Mouse (Mus musculus) cerebellum, postnatal 4 days (tissue): Measurements from ENCODE around the gene Kif3c.

Source experiments
- DNase-seq, 2 experiments: peaks; one replicate each; pipeline ENCODE4 v3.0.0; 2022; ENCODE audit warnings: low spot score in 2 of 2, mixed read lengths in 1 of 2

Kif3c gene

GRCm38 (mm10) chr12:3364508-3365448 lies at the start of gene Kif3c:
Kif3c (plus strand) TSS chr12:3365132.
- peak; percentile 57 to 83 for DNase-seq

DNA sequence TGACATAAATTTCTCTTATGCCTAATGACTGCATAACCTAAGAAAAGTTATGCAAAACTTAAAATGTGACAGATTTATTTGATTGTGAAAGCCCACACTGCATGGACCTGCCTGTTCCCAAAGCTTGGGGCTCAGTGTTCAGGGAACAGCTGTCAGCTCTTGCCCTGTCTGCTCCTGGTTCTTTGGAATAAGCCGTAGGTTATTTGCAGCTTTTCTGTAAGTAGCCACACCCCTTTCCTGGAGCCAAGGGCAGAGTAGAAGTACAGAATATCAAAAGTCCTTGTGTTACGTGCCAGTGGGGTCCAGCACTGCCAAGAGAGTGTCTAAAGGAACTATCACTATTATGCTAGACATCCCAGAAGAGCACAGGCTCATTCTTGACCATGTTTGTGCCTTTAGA lies 48.8 kb upstream of the Kif3c start:
- DNase-seq: no peak

- DNase-seq: no peak
These were observed 48.0 kb upstream of the Kif3c start for GRCm38 (mm10) chr12:3316937-3317336.

DNA sequence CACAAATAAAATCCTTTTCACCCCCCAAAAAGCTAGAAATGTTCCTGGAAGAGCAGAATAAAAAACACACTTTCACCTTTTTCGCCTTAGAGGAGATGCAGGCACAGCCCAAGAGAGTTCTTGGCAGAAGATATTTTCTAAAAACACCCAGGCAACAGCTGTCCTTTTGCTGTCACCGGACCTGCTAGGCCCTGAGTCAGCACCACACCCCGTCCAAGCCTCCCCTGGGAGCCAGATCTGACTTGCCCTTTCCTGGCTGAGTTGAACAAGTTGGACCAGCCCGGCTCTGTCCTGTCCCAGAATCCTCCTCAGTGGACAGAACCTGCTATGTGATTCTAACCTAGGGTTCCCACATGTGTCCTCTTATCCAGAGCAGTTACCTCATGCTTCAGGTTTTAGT lies 45.6 kb upstream of the Kif3c start:
- no peak for DNase-seq

- no peak for DNase-seq
These were observed 41.7 kb upstream of the Kif3c start for GRCm38 (mm10) chr12:3323241-3323640.

GRCm38 (mm10) chr12:3325232-3325631 lies 39.7 kb upstream of the Kif3c start:
- DNase-seq: no peak

GRCm38 (mm10) chr12:3329677-3330076 lies 35.3 kb upstream of the Kif3c start:
- DNase-seq: no peak

DNA sequence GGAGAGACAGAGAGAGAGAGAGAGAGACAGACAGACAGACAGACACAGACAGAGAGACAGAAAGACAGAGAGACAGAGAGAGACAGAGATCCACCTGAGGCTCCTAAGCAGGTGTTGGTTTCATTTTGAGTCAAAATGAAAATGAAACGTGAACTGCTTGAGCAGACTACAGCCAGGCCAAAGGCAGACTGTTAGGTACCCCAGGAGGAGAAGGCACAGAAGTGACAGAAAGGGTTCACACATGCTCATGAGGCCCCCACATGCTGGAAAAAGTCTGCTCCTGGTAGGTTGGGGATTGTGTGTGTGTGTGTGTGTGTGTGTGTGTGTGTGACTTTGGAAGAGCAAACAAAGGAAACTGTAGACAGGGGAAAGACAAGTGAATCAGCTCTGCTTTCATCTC lies 26.0 kb upstream of the Kif3c start:
- no peak for DNase-seq

DNA sequence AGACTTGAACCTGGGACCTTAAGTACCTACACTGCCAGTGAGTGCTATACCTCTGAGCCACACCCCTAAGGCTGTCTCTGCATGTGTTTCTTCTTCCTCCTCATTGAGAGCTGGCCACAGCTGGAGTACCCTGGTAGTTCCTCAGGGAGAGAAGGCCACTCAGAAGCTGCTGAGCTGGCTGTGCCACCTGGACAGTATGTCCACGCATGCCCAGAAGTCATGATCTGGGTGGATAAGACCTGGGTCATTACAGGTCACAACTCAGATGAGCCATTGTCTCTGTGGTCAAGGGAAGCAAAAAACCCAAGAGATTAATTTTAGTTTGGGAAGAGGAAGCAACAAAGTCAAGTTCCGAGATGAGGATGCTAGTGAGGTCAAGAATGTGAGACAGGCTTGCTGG lies 20.8 kb upstream of the Kif3c start:
- DNase-seq: no peak

- DNase-seq: no peak
These were observed 19.9 kb upstream of the Kif3c start for GRCm38 (mm10) chr12:3345038-3345437.

GRCm38 (mm10) chr12:3347682-3348081 lies 17.2 kb upstream of the Kif3c start:
- no peak for DNase-seq

DNA sequence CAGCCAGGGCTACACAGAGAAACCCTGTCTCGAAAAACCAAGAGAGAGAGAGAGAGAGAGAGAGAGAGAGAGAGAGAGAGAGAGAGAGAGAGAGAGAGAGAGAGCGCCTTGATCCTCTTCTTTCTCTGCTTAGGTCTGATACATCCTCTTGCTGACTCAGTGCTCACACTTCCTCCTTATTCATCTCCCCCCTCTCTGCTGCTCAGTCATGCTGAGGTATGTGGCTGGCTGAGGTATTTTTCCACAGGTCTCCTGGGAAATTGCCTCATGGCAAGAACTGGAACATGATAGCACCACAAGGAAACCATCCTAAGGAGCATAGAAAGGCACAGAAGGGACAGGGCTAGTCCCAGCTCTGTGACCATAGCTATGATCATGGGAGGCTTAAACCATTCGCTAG lies 15.5 kb upstream of the Kif3c start:
- no peak for DNase-seq

- DNase-seq: no peak
These were observed 14.8 kb upstream of the Kif3c start for GRCm38 (mm10) chr12:3350136-3350535.

GRCm38 (mm10) chr12:3352216-3352615 lies 12.7 kb upstream of the Kif3c start:
- no peak for DNase-seq

GRCm38 (mm10) chr12:3355068-3355467 lies 9.9 kb upstream of the Kif3c start:
- DNase-seq: no peak

DNA sequence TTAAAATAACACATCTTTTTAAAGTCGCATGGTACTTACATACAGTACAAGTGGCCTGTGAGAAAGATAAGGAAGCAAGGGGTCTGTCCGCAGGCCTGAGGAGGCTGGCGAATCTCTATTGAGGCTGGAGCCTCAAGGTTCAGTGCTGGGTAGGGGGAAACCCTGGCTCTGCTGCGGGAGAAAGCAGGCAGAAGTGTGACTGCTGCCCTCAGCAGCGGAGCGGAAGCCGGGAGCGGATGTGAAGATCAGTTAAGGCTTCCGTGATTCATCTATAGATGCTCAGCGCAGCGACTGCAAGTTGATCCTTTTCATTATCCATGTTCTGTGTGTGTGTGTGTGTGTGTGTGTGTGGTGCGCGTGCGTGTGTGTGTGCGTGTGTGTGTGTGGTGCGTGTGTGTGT lies 8.1 kb upstream of the Kif3c start:
- DNase-seq: no peak

GRCm38 (mm10) chr12:3359302-3359701 lies 5.6 kb upstream of the Kif3c start:
- peak; percentile 60 to 74 for DNase-seq

- DNase-seq: no peak
These were observed 4.9 kb upstream of the Kif3c start for GRCm38 (mm10) chr12:3360043-3360442.

DNA sequence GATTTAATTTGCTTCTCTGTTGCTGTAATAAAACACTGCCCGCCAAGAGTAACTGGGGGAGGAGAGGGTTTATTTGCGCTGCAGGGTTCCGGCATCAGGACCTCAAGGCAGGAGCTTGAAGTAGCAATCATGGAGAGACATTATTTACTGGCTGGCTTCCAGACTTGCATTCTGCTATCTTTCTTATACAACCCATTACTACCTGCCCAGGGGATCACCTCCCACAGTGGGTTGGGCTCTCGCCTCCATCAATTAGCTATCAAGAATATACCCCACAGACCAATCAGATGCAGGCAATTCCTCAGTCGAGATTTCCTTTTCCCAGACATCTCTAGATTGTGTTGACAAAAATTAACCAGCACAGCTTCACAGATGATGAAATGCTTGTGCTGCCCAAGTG lies 856 bp upstream of the Kif3c start:
- DNase-seq: no peak

GRCm38 (mm10) chr12:3365449-3366189 lies 687 bp downstream of the Kif3c start:
- peak in 1 of 2 experiments; percentile 32 for DNase-seq

DNA sequence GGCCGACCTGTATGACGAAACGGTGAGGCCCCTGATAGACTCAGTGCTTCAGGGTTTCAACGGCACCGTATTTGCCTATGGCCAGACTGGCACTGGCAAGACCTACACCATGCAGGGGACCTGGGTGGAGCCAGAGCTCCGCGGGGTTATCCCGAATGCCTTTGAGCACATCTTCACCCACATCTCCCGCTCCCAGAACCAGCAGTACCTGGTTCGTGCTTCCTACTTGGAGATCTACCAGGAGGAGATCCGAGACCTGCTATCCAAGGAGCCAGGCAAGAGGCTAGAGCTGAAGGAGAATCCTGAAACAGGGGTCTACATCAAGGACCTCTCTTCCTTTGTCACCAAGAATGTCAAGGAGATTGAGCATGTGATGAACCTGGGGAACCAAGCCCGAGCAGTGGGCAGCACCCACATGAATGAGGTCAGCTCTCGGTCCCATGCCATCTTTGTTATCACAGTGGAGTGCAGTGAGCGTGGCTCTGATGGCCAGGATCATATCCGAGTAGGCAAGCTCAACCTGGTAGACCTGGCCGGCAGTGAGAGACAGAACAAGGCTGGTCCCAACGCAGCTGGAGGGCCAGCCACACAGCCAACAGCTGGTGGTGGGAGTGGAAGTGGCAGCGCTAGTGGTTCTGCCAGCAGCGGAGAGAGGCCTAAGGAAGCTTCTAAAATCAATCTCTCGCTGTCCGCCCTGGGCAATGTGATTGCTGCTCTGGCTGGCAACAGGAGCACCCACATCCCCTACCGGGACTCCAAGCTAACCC lies 1.4 kb downstream of the Kif3c start:
- DNase-seq: no peak

- no peak for DNase-seq
These were observed 2.0 kb downstream of the Kif3c start for GRCm38 (mm10) chr12:3366957-3367260.
